Mouse (Mus musculus) forebrain, embryonic 15.5 days (tissue): Measurements from ENCODE around the gene Mllt11. TPM values are rescaled to one million over a fixed set of nuclear protein-coding genes. Genes with fewer than 3 reads are reported as not detected.

Experiments used
- ATAC-seq: fragments of 200-750 bp; cut with Nextera tagmentation; replicated peaks from 2 replicates; pipeline ENCODE4 v1.8.0; 2017; ENCODE audit warnings: mild to moderate bottlenecking, moderate TSS enrichment, moderate library complexity
- H3K27ac ChIP-seq: fragments of 300-500 bp; sonication (generic); replicated peaks from 2 replicates; pipeline ENCODE4 v1.5.1; 2015; ENCODE audit warnings: mild to moderate bottlenecking, inconsistent platforms
- H3K27me3 ChIP-seq: fragments of 300-500 bp; sonication (generic); 2 replicates; pipeline ENCODE4 v1.6.1; 2015; ENCODE audit warnings: inconsistent platforms
- H3K36me3 ChIP-seq: fragments of 300-500 bp; sonication (generic); 2 replicates; pipeline ENCODE4 v1.6.1; 2015; ENCODE audit warnings: mild to moderate bottlenecking, inconsistent platforms
- H3K4me1 ChIP-seq: fragments of 300-500 bp; sonication (generic); 2 replicates; pipeline ENCODE4 v1.6.1; 2015; ENCODE audit warnings: inconsistent platforms
- H3K4me2 ChIP-seq: fragments of 300-500 bp; sonication (generic); replicated peaks from 2 replicates; pipeline ENCODE4 v1.6.1; 2015; ENCODE audit warnings: mild to moderate bottlenecking, inconsistent platforms
- H3K4me3 ChIP-seq: fragments of 300-500 bp; sonication (generic); 2 replicates; pipeline ENCODE4 v1.5.1; 2015; ENCODE audit warnings: mild to moderate bottlenecking, inconsistent platforms
- H3K9ac ChIP-seq: fragments of 300-500 bp; sonication (generic); replicated peaks from 2 replicates; pipeline ENCODE4 v1.6.1; 2015; ENCODE audit warnings: mild to moderate bottlenecking, inconsistent platforms
- H3K9me3 ChIP-seq: fragments of 300-500 bp; sonication (generic); 2 replicates; pipeline ENCODE4 v1.6.1; 2016; ENCODE audit warnings: inconsistent platforms
- WGBS: fragments of 180-500 bp; shearing (Covaris S2); methylation state at CpG from one replicate; pipeline ENCODE4 v1.1.7; 2015; ENCODE audit warnings: mixed read lengths; 5-methylcytosine and 5-hydroxymethylcytosine counted together
- polyA plus RNA-seq: library from polyadenylated mRNA; unstranded; fragments of >200 nt; fragmentation: Nextera tagmentation; extraction: Ambion mirVana; gene quantifications from 2 replicates; pipeline ENCODE4 v1.2.1, GENCODE M21; 2015

Gene Mllt11
- polyA plus RNA-seq, 1 experiment from 2014 or later, result 266 TPM

DNA sequence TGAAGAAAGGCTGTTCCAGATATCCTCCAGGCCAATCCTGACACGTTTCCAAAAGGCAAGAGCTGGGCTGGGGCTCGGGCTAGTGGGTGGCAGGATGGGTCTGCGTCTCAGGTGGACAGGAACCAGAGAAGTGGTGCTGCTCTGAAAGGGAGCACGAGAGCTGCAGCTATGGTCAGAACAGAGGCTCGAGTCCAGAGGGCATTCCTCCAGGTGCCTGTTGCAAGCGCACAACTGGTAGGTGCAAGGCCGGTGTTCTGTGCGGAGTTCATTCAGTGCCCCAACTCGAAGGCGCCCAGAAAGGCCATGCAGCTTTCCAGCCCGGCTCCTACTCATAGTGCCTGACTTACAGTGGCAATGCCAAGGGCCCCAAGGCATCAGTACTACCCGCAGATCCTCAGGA, 8.0 kb upstream of the Mllt11 start:
- ATAC-seq, result no peak
- no peaks in the 10 kb centered on the region for H3K27me3 ChIP-seq
- WGBS, result 91% methylated on average over 12 of the region's 12 CpGs
- no peak overlapping the region for H3K27ac ChIP-seq
- H3K4me1 ChIP-seq, result no peaks in the 10 kb centered on the region
- H3K9ac ChIP-seq, result no peak overlapping the region
- no peaks in the 10 kb centered on the region for H3K9me3 ChIP-seq
- H3K4me3 ChIP-seq, result no peak overlapping the region
- peaks cover 32% of the 10 kb centered on the region for H3K36me3 ChIP-seq
- H3K4me2 ChIP-seq, result no peak overlapping the region

DNA sequence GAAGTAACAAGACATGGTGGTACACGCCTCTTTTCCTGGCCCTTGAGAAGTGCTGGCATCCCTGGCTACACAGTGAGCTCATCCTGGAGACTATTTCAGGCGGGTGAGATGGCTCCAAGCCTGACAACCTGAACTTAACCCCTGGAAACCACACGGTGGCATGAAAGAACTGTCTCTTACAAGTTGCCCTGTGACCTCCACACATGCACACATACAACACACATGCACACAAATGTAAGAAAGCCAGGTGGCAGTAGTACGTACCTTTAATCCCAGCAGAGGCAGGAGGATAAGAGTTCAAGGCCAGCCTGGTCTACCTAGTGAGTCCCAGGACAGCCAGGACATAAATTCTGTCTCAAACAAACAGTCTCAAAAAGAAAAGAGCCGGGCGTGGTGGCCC, 7.1 kb upstream of the Mllt11 start:
- Histone ChIP-seq H3K27ac (no peak overlapping the region), H3K4me1 (no peaks in the 10 kb centered on the region), H3K9me3 (no peaks in the 10 kb centered on the region), H3K9ac (no peak overlapping the region), H3K27me3 (no peaks in the 10 kb centered on the region), H3K4me2 (no peak overlapping the region), H3K4me3 (no peak overlapping the region), H3K36me3 (peaks cover 41% of the 10 kb centered on the region)
- WGBS, result 84% methylated on average over 6 of the region's 6 CpGs
- ATAC-seq, result no peak

DNA sequence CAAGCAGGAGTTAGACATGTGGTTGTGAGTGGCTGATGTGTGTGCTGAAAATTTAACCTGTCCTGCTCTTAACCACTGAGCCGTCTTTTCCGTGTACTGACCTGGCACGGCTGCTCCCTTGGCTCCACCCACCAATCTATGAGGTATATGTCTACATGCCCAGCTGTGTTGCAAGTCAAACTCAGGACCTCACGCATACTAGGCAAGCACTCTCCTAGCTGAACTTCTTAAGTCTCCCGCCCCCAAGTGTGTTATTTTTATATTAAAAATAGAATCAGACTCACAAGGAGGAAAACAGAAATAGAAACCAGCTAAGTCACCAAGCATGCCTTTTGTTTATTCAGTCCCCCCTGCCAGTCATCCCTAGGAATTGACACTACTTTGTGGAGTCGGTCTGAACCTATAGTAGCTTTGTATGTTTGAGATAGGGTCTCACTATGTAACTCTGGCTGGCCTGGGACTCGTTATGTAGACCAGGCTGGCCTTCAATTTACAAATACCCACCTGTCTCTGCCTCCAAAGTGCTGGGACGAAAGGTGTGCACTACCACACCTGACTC, 5.6 kb upstream of the Mllt11 start:
- no peak for ATAC-seq
- 89% methylated on average over 8 of the region's 8 CpGs for WGBS
- H3K9ac ChIP-seq, result no peak overlapping the region
- peaks cover 55% of the 10 kb centered on the region for H3K36me3 ChIP-seq
- H3K27ac ChIP-seq, result no peak overlapping the region
- no peak overlapping the region for H3K4me3 ChIP-seq
- H3K4me1 ChIP-seq, result no peaks in the 10 kb centered on the region
- no peak overlapping the region for H3K4me2 ChIP-seq
- H3K27me3 ChIP-seq, result no peaks in the 10 kb centered on the region
- no peaks in the 10 kb centered on the region for H3K9me3 ChIP-seq

GRCm38 (mm10) chr3:95235386-95236301, 3.7 kb upstream of the Mllt11 start:
- 0 out of 2 replicates have a peak overlapping the region, but pooled peaks have one; percentile 4 for H3K9ac ChIP-seq
- H3K36me3 ChIP-seq, result peaks cover 65% of the 10 kb centered on the region
- no peaks in the 10 kb centered on the region for H3K27me3 ChIP-seq
- no peak overlapping the region for H3K27ac ChIP-seq
- ATAC-seq, result no peak
- peaks cover 18% of the 10 kb centered on the region for H3K4me1 ChIP-seq
- WGBS, result 65% methylated on average over 23 of the region's 23 CpGs
- H3K4me3 ChIP-seq, result no peak overlapping the region
- no peak overlapping the region for H3K4me2 ChIP-seq
- no peaks in the 10 kb centered on the region for H3K9me3 ChIP-seq

GRCm38 (mm10) chr3:95233303-95233980, 1.5 kb upstream of the Mllt11 start:
- Histone ChIP-seq H3K27me3 (no peaks in the 10 kb centered on the region), H3K9me3 (no peaks in the 10 kb centered on the region), H3K36me3 (peaks cover 65% of the 10 kb centered on the region), H3K4me1 (peaks cover 31% of the 10 kb centered on the region), H3K27ac (no peak overlapping the region), H3K9ac (no peak overlapping the region), H3K4me2 (no peak overlapping the region), H3K4me3 (no peak overlapping the region)
- ATAC-seq, result no peak
- 88% methylated on average over 16 of the region's 16 CpGs for WGBS

GRCm38 (mm10) chr3:95232771-95233170, 800 bp upstream of the Mllt11 start:
- peaks cover 59% of the 10 kb centered on the region for H3K36me3 ChIP-seq
- ATAC-seq, result no peak

DNA sequence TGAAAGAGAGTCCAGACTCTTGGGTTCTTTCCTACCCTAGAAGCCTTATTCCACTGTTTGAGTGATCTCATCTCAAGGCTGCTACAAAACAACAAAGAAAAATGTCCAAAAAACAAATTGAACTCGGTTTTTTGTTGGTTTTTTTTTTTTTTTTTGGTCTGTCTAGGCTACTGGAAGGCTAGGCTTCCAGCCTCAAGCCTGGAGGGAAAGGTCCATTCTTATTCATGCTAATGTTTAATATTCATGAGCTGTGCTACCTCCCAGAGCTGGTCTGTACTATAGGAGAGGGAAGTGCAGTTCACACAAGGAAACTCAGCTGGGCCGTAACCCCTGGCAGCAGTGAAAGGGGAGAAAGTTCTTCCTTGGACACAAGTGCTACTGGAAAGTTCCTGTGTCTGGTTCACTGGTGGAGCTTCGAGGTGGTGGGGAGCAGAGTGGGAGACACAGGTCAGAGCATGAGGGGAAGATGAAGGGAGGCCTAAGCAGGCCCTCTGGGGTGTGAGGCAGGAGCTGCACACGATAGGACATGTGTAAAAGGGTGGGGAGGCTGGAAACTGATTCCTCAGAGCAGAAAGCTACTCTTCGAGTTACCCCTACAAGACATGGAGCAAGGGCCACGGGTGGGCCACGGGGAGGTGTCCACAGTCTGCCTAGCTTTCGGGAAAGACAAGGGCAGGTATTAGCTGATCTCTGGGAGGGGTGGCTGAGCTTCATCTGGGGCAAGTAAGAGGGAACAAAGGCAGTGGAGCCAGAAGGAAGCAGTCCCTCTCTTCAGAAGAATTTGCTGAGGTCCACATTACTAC, 1.3 kb downstream of the Mllt11 start:
- Histone ChIP-seq H3K27ac (peak overlapping the region; percentile 99), H3K27me3 (no peaks in the 10 kb centered on the region), H3K9me3 (no peaks in the 10 kb centered on the region), H3K9ac (peak overlapping the region; percentile 97), H3K4me2 (peak overlapping the region; percentile 90), H3K4me1 (peaks cover 43% of the 10 kb centered on the region), H3K36me3 (peaks cover 44% of the 10 kb centered on the region), H3K4me3 (peak overlapping the region; percentile 97)
- ATAC-seq, result peak; percentile 23
- WGBS, result 21% methylated on average over 8 of the region's 8 CpGs

More at GRCm38 (mm10) chr3:95232771-95233170, 800 bp upstream of the Mllt11 start:
- H3K9me3 ChIP-seq, result no peaks in the 10 kb centered on the region
- H3K27me3 ChIP-seq, result no peaks in the 10 kb centered on the region
- WGBS, result 88% methylated on average over 7 of the region's 7 CpGs
- no peak overlapping the region for H3K27ac ChIP-seq
- H3K4me1 ChIP-seq, result peaks cover 31% of the 10 kb centered on the region
- H3K4me3 ChIP-seq, result no peak overlapping the region
- H3K4me2 ChIP-seq, result no peak overlapping the region
- H3K9ac ChIP-seq, result no peak overlapping the region

DNA sequence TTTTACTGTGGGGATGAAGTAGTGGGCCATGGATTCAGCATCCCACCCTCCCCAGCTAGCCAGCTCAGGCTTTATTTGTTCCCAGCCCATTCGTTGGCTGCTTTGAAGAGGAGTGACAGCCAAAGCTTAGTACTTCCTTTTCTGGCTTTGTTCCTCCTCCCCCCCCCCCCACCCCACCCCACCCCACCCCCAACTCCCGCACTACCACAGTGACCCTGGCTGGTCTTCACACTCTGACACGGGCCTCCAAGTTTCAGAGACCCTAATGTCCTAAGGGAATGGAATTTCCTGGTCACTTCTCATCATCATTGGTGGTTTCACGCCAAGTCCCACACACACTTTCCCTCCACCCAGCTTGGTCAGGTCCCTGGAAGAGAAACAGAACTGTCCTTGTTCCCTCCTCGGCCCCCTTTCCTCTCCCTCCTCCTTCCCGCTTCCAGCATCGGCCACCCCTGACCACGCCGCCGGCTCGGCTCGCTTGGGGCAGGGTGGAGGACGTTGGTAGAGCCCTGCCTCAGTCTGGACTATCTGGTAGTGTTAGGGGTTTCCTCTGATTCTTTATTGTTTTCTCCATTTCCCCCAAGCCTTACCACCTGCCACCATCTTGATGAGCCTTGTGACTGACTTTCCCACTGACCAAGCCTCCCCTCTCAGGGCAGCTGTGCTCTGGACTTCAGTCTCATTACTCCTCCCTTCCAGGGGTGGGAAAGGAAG, 2.0 kb downstream of the Mllt11 start:
- peak overlapping the region; percentile 99 for H3K27ac ChIP-seq
- H3K9ac ChIP-seq, result peak overlapping the region; percentile 97
- peak overlapping the region; percentile 97 for H3K4me3 ChIP-seq
- H3K4me1 ChIP-seq, result peaks cover 51% of the 10 kb centered on the region
- H3K36me3 ChIP-seq, result peaks cover 46% of the 10 kb centered on the region
- no peaks in the 10 kb centered on the region for H3K9me3 ChIP-seq
- H3K4me2 ChIP-seq, result peak overlapping the region; percentile 90
- ATAC-seq, result peak; percentile 12; the same call in 1 of the 2 replicates
- under 1% methylated on average over 13 of the region's 13 CpGs for WGBS
- no peaks in the 10 kb centered on the region for H3K27me3 ChIP-seq

DNA sequence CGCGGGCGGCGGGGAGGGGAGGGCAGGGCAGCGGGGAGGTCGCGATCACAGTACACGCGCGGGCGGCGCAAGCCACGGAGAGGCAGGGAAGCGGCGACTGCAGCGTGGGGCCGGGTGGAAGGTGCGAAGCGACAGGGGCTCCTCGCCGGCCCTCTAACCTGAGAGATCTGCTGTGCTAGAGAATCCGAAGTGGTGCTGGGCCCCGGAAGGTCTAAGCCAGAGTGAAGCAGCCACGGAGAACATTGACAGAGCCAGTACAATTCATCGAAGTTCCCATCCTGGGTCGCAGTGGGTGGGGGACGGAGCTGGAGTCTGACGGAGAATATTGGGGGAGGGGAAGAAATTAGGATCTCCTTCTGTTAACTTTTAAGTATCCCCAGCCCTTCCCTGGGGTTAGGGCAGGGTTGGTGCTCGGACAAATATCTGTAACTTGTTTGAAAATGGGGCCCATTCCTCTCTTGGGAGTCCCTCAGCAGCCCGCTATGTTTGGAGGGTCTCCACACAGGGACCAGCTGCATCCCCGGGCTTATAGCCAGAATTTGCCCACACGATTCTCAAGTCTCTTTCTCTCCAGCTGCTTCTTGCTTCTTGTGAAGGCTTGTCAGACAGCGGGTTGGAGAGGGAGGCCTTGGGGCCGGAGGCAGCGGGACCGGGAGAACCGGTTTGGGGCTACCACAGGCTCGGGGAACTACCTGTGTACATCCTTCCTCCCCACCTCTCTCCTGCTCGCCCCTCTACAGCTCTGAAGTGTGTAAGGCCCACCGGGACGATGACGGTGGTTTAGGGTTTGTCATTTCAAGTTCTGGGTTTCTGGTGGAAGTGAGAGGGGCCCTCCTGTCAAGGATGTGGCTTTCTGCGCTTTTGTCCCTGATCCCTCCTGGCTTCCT, 2.8 kb downstream of the Mllt11 start:
- H3K4me1 ChIP-seq, result peaks cover 59% of the 10 kb centered on the region
- WGBS, result 0% methylated on average over 42 of the region's 43 CpGs
- ATAC-seq, result peak; percentile 5; the same call in 1 of the 2 replicates

DNA sequence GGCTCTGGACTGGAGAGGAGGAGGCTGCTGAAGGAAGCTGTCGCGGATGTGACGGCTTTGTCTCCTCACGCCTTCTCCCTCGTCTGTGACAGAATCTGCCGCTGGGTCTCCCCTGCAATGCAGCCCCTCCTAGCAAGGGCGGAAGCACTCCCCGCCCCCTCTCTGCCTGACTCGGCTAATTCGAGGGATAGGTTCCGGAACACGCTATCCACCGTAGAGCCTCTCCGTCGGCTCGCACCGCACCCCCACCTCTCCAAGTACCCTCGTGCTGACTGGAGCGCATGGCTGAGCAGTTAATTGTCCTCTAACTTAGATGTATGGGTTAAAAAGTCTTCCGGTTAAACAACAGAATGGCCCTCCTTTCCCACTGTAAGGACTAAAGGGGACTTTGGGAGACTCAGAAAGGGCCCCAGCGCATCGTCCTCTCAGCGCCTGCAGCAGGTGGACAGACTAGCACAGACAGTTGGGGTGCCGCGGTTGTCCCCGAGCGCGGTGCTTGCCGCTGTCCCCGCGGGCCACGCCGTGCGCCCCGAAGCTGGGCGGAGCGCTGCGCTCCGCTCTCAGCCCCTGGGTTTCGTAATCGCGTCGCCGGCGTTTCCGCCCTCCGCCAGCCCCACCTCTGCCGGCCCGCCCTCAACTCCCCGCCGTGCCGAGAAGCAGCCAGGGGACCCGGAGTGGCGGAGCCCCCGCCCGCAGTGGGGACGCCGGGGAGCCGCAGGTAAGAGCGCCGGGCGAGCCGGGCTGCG, 3.6 kb downstream of the Mllt11 start, which contains the start of gene Cdc42se1:
Gene Cdc42se1 (plus strand): TSS at position 585 of the 746 bp plus-strand sequence.
- peak; percentile 92 for ATAC-seq
- peak within 1 kb of the TSS; percentile 97 for H3K9ac ChIP-seq
- under 1% methylated on average over 63 of the region's 64 CpGs for WGBS
- no peaks in the 10 kb centered on the region for H3K9me3 ChIP-seq
- H3K27me3 ChIP-seq, result no peaks in the 10 kb centered on the region
- H3K4me3 ChIP-seq, result peak within 1 kb of the TSS; percentile 97
- H3K36me3 ChIP-seq, result peaks cover 42% of the 10 kb centered on the region
- peak within 1 kb of the TSS; percentile 90 for H3K4me2 ChIP-seq
- H3K4me1 ChIP-seq, result peaks cover 63% of the 10 kb centered on the region
- peak within 1 kb of the TSS; percentile 99 for H3K27ac ChIP-seq

More for the DNA sequence above, 2.8 kb downstream of the Mllt11 start:
- Histone ChIP-seq H3K36me3 (peaks cover 42% of the 10 kb centered on the region), H3K4me3 (peak overlapping the region; percentile 97), H3K9ac (peak overlapping the region; percentile 97), H3K27me3 (no peaks in the 10 kb centered on the region), H3K4me2 (peak overlapping the region; percentile 90), H3K27ac (peak overlapping the region; percentile 99), H3K9me3 (no peaks in the 10 kb centered on the region)
